Mouse (Mus musculus): Measurements from ENCODE around the gene Bola1. TPM values are rescaled to one million over a fixed set of nuclear protein-coding genes. Genes with fewer than 3 reads are reported as not detected.
"Not testable (repeated sequence)": the region's sequence is repeated elsewhere in the genome, so short reads cannot be mapped to it uniquely, and the experiment has no call there.

The Bola1 gene
- total RNA-seq, 2 experiments from 2014 or later = 30.6 to 33.1 TPM

GRCm38 (mm10) chr3:96182382-96182776 lies 37.1 kb downstream of the Bola1 start:
- no peak for DNase-seq (ENCODE audit: low spot score in 2 of 2)

- no peak for DNase-seq (ENCODE audit: low spot score in 2 of 2)
Measured at GRCm38 (mm10) chr3:96181510-96182381, 37.8 kb downstream of the Bola1 start.

GRCm38 (mm10) chr3:96180727-96181477 lies 38.6 kb downstream of the Bola1 start, which contains the start of gene Sv2a:
TSS of gene Sv2a (plus strand) at chr3:96181151.
- DNase-seq (ENCODE audit: low spot score in 2 of 2) = no peak

GRCm38 (mm10) chr3:96179531-96179930 lies 40.0 kb downstream of the Bola1 start:
- DNase-seq (ENCODE audit: low spot score in 2 of 2) = no peak

GRCm38 (mm10) chr3:96178902-96179301 lies 40.6 kb downstream of the Bola1 start:
- DNase-seq (ENCODE audit: low spot score in 2 of 2) = no peak

GRCm38 (mm10) chr3:96178427-96178826 lies 41.1 kb downstream of the Bola1 start:
- DNase-seq (ENCODE audit: low spot score in 2 of 2) = no peak

- no peak for DNase-seq (ENCODE audit: low spot score in 2 of 2)
Measured at GRCm38 (mm10) chr3:96175251-96175650, 44.3 kb downstream of the Bola1 start.

- not testable (repeated sequence) for DNase-seq (ENCODE audit: low spot score in 2 of 2)
Measured at GRCm38 (mm10) chr3:96174042-96174441, 45.5 kb downstream of the Bola1 start.

- no peak for DNase-seq (ENCODE audit: low spot score in 2 of 2)
Measured at GRCm38 (mm10) chr3:96173185-96173584, 46.3 kb downstream of the Bola1 start.

- peak; percentile 66 to 76 for DNase-seq (ENCODE audit: low spot score in 2 of 2)
Measured at GRCm38 (mm10) chr3:96172197-96173178, 47.0 kb downstream of the Bola1 start, which contains the start of gene Sf3b4. TSS of gene Sf3b4 (plus strand) at chr3:96172332.

- DNase-seq (ENCODE audit: low spot score in 2 of 2) = no peak
Measured at GRCm38 (mm10) chr3:96171583-96172196, 47.8 kb downstream of the Bola1 start.

GRCm38 (mm10) chr3:96170976-96171545 lies 48.4 kb downstream of the Bola1 start:
- no peak for DNase-seq (ENCODE audit: low spot score in 2 of 2)

GRCm38 (mm10) chr3:96170276-96170675 lies 49.2 kb downstream of the Bola1 start:
- DNase-seq (ENCODE audit: low spot score in 2 of 2) = no peak

- DNase-seq (ENCODE audit: low spot score in 2 of 2) = no peak
Measured at GRCm38 (mm10) chr3:96168466-96169158, 50.9 kb downstream of the Bola1 start.

GRCm38 (mm10) chr3:96163040-96163439 lies 56.5 kb downstream of the Bola1 start:
- no peak for DNase-seq (ENCODE audit: low spot score in 2 of 2)

GRCm38 (mm10) chr3:96161869-96162840 lies 57.4 kb downstream of the Bola1 start, which contains the start of gene Mtmr11:
TSS of gene Mtmr11 (plus strand) at chr3:96162004.
- no peak for DNase-seq (ENCODE audit: low spot score in 2 of 2)

GRCm38 (mm10) chr3:96160803-96161516 lies 58.5 kb downstream of the Bola1 start:
- no peak for DNase-seq (ENCODE audit: low spot score in 2 of 2)

Data from adrenal gland, postnatal 4 days (tissue).